Mouse (Mus musculus): ENCODE measurements around the gene Olfr691. TPM values are rescaled to one million over a fixed set of nuclear protein-coding genes. Genes with fewer than 3 reads are reported as not detected.
"Not testable (repeated sequence)": the region's sequence is repeated elsewhere in the genome, so short reads cannot be mapped to it uniquely, and the experiment has no call there.

Gene Olfr691
- total and polyA plus RNA-seq, 2 experiments from 2014 or later: not detected

DNA sequence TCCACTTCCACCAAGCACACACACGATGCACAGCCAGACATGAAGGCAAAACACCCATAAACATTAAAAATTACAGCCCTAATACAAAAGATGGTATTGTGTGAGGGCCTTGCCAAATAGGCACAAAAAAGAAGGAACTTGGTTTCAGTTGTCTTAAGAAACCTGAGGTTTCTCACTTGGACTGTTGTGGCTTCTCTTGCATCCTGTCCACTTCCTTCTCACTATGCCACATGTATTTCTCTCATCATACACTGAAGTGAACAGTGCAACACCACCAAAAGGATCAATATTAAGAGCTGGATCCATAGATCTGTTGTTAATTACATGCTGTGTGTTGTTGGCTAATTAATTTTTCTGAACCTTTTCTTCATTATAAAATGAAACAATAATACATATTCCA is 30.8 kb upstream of the Olfr691 start:
- Histone ChIP-seq H3K27me3 (ENCODE audit: insufficient read depth, low read length) (no peaks in the 10 kb centered on the region), H3K4me3 (ENCODE audit: low read depth, low read length) (no peak overlapping the region), H3K4me2 (ENCODE audit: low read depth) (no peak overlapping the region), H3K9ac (no peak overlapping the region), H3K9me3 (ENCODE audit: low read length) (no peaks in the 10 kb centered on the region), H3K27ac (ENCODE audit: low read depth, low read length) (no peak overlapping the region), H3K4me1 (ENCODE audit: insufficient read depth) (no peaks in the 10 kb centered on the region), H3K36me3 (ENCODE audit: insufficient read depth) (peaks cover 20% of the 10 kb centered on the region)
- DNase-seq (no peak), ATAC-seq (no peak)
- WGBS: 92% methylated on average over 1 of the region's 1 CpGs
- no peak for TF ChIP-seq CTCF (IDR thresholded peaks at IDR 0.05; ENCODE audit: low read depth)

DNA sequence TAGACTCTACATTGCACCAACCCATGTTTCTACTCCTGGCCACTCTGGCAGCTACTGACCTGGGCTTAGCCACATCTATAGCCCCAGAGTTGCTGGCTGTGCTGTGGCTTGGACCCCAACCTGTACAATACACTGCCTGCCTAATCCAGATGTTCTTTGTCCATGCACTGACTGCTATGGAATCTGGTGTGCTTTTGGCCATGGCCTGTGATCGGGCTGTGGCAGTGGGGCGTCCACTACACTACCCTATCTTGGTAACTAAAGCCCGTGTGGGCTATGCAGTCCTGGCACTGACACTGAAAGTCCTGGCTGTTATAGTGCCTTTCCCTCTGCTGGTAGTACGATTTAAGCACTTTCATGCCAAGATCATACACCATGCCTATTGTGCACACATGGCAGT is 26.5 kb upstream of the Olfr691 start:
- Histone ChIP-seq H3K4me2 (ENCODE audit: low read depth) (no peak overlapping the region), H3K9ac (no peak overlapping the region), H3K4me3 (ENCODE audit: low read depth, low read length) (no peak overlapping the region), H3K27ac (ENCODE audit: low read depth, low read length) (no peak overlapping the region), H3K27me3 (ENCODE audit: insufficient read depth, low read length) (no peaks in the 10 kb centered on the region), H3K9me3 (ENCODE audit: low read length) (no peaks in the 10 kb centered on the region), H3K4me1 (ENCODE audit: insufficient read depth) (no peaks in the 10 kb centered on the region), H3K36me3 (ENCODE audit: insufficient read depth) (no peaks in the 10 kb centered on the region; the same call in none of the 2 replicates)
- DNase-seq (no peak), ATAC-seq (no peak)
- TF ChIP-seq CTCF (IDR thresholded peaks at IDR 0.05; ENCODE audit: low read depth): no peak
- WGBS: 94% methylated on average over 4 of the region's 4 CpGs

DNA sequence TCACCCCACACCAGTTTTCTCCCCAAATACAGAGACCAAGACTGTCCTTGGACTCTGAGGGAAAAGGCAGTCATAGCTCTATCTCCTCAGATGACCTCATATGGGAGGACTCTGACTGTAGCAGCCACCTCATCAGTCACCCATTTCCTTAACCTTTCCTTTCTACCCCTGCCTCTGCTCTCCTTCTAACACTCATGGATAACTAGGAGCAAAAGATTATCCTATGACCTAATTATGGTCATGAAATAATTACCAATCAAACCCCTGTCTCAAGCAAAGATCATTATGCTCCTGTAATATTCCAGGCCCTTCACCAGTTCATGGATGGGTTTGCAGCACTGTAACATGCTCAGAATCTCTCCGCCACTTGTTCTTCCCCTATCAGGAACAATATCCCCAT is 25.9 kb upstream of the Olfr691 start, which contains the start of gene Olfr692:
Olfr692 (plus strand) TSS at position 301 of the 400 bp plus-strand sequence.
- Histone ChIP-seq H3K9ac (no peak within 1 kb of the TSS), H3K4me1 (ENCODE audit: insufficient read depth) (no peaks in the 10 kb centered on the region), H3K4me2 (ENCODE audit: low read depth) (no peak within 1 kb of the TSS), H3K27me3 (ENCODE audit: insufficient read depth, low read length) (no peaks in the 10 kb centered on the region), H3K27ac (ENCODE audit: low read depth, low read length) (no peak within 1 kb of the TSS), H3K9me3 (ENCODE audit: low read length) (no peaks in the 10 kb centered on the region), H3K36me3 (ENCODE audit: insufficient read depth) (no peaks in the 10 kb centered on the region; the same call in 1 of the 2 replicates), H3K4me3 (ENCODE audit: low read depth, low read length) (no peak within 1 kb of the TSS)
- WGBS: 100% methylated on average over 1 of the region's 1 CpGs
- DNase-seq: no peak
- TF ChIP-seq CTCF (IDR thresholded peaks at IDR 0.05; ENCODE audit: low read depth): no peak
- ATAC-seq: no peak

DNA sequence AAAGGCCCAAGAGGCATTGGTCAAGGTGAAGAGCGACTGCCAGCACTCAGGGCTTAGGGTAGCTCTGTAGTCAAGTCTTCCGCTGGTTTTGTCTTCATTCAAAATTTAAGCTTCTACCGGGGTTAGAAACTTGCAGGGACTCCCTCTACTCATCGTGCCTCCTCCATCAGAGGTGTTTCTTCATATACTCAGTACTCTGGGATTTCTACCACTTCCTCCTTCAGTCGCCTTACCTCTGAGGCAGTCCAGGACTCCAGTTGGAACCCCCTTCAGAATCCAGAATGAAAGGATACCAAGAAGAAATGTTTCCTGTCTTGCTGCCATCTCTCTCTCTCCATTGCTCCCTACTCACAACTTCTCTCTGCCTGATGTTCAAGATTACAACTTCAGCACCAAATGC is 25.2 kb upstream of the Olfr691 start:
- ATAC-seq: no peak
- H3K9ac ChIP-seq: no peak overlapping the region
- no peaks in the 10 kb centered on the region for H3K9me3 ChIP-seq (ENCODE audit: low read length)
- no peak overlapping the region for H3K4me3 ChIP-seq (ENCODE audit: low read depth, low read length)
- no peak overlapping the region for H3K27ac ChIP-seq (ENCODE audit: low read depth, low read length)
- no peaks in the 10 kb centered on the region for H3K27me3 ChIP-seq (ENCODE audit: insufficient read depth, low read length)
- H3K4me1 ChIP-seq (ENCODE audit: insufficient read depth): no peaks in the 10 kb centered on the region
- no peak for TF ChIP-seq CTCF (IDR thresholded peaks at IDR 0.05; ENCODE audit: low read depth)
- no peaks in the 10 kb centered on the region; the same call in 1 of the 2 replicates for H3K36me3 ChIP-seq (ENCODE audit: insufficient read depth)
- H3K4me2 ChIP-seq (ENCODE audit: low read depth): no peak overlapping the region
- DNase-seq: no peak
- 92% methylated on average over 5 of the region's 5 CpGs for WGBS

DNA sequence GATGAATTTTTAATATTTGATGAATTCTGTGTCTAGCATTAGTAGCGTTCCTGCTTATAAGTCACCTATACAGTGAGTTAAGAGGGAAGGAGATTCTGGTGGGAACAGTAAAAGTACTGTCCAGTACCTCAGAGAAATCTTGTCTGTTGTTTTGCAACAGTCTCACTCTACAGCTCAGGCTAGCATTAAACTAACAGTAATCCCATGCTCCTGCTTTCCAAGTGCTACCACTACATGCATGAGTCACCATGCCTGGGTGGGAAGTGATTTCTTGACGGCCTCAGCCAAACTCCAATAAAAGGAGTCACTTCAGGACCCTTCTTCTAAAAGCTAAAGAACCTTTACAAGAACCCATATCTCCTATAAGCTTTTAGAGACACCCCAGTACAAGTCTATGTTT is 19.6 kb upstream of the Olfr691 start:
- Histone ChIP-seq H3K36me3 (ENCODE audit: insufficient read depth) (no peaks in the 10 kb centered on the region), H3K9me3 (ENCODE audit: low read length) (no peaks in the 10 kb centered on the region), H3K9ac (no peak overlapping the region), H3K4me3 (ENCODE audit: low read depth, low read length) (no peak overlapping the region), H3K4me2 (ENCODE audit: low read depth) (no peak overlapping the region), H3K27ac (ENCODE audit: low read depth, low read length) (no peak overlapping the region), H3K4me1 (ENCODE audit: insufficient read depth) (no peaks in the 10 kb centered on the region), H3K27me3 (ENCODE audit: insufficient read depth, low read length) (no peaks in the 10 kb centered on the region)
- ATAC-seq: no peak
- WGBS: 90% methylated on average over 2 of the region's 2 CpGs
- no peak for TF ChIP-seq CTCF (IDR thresholded peaks at IDR 0.05; ENCODE audit: low read depth)
- no peak for DNase-seq

DNA sequence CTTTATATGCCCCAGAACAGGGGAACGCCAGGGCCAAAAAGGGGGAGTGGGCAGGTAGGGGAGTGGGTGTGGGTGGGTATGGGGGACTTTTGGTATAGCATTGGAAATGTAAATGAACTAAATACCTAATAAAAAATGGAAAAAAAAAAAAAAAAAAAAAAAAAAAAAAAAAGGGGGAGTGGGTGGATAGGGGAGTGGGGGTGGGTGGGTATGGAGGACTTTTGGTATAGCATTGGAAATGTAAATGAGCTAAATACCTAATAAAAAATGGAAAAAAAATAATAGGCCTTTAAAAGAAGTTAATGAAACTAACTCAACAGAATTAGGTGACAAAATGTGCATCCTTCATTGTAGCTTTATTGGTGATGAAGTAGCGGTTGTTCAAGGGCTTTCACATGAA is 14.4 kb upstream of the Olfr691 start:
- H3K4me2 ChIP-seq (ENCODE audit: low read depth); H3K4me3 ChIP-seq (ENCODE audit: low read depth, low read length); H3K27me3 ChIP-seq (ENCODE audit: insufficient read depth, low read length); H3K27ac ChIP-seq (ENCODE audit: low read depth, low read length); ATAC-seq; H3K9me3 ChIP-seq (ENCODE audit: low read length); H3K36me3 ChIP-seq (ENCODE audit: insufficient read depth); DNase-seq; H3K4me1 ChIP-seq (ENCODE audit: insufficient read depth); H3K9ac ChIP-seq: not testable (repeated sequence)
- WGBS: 100% methylated on average over 1 of the region's 2 CpGs

DNA sequence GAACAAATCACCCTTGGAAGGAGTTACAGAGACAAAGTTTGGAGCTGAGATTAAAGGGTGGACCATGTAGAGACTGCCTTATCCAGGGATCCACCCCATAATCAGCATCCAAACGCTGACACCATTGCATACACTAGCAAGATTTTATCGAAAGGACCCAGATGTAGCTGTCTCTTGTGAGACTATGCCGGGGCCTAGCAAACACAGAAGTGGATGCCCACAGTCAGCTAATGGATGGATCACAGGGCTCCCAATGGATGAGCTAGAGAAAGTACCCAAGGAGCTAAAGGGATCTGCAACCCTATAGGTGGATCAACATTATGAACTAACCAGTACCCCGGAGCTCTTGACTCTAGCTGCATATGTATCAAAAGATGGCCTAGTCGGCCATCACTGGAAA is 14.0 kb upstream of the Olfr691 start:
- not testable (repeated sequence) for DNase-seq; H3K27me3 ChIP-seq (ENCODE audit: insufficient read depth, low read length); H3K4me1 ChIP-seq (ENCODE audit: insufficient read depth); H3K9me3 ChIP-seq (ENCODE audit: low read length); H3K27ac ChIP-seq (ENCODE audit: low read depth, low read length); ATAC-seq; H3K9ac ChIP-seq; H3K4me2 ChIP-seq (ENCODE audit: low read depth); H3K36me3 ChIP-seq (ENCODE audit: insufficient read depth); H3K4me3 ChIP-seq (ENCODE audit: low read depth, low read length)
- no CpG with 5 or more reads among the region's 5 CpGs for WGBS

DNA sequence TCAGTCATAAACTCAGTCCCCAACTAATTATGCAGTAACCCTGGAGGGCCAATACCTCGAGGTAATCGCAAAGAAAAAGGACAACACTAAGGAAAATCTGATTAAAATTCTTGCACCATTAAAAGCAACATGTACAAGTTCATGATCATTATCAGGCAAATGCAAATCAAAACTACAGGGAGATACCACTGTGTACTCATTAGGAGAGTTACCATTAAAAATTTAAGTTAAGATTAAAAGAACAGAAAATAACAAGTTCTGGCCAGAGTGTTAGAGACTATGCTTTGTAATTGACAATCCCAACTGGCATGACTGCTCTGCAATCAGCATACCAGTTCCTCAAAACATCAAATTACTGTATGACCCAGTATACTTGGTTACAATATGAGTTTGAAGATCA is 682 bp upstream of the Olfr691 start:
- 66% methylated on average over 2 of the region's 2 CpGs for WGBS
- no peak overlapping the region for H3K9ac ChIP-seq

More for the DNA sequence above, 682 bp upstream of the Olfr691 start:
- H3K9me3 ChIP-seq (ENCODE audit: low read length): no peaks in the 10 kb centered on the region
- no peak overlapping the region for H3K4me3 ChIP-seq (ENCODE audit: low read depth, low read length)
- DNase-seq (no peak), ATAC-seq (no peak)
- no peak for TF ChIP-seq CTCF (IDR thresholded peaks at IDR 0.05; ENCODE audit: low read depth)
- H3K4me1 ChIP-seq (ENCODE audit: insufficient read depth): no peaks in the 10 kb centered on the region
- H3K36me3 ChIP-seq (ENCODE audit: insufficient read depth): no peaks in the 10 kb centered on the region
- no peak overlapping the region for H3K4me2 ChIP-seq (ENCODE audit: low read depth)
- H3K27me3 ChIP-seq (ENCODE audit: insufficient read depth, low read length): no peaks in the 10 kb centered on the region
- no peak overlapping the region for H3K27ac ChIP-seq (ENCODE audit: low read depth, low read length)

Measured in forebrain, postnatal 0 days (tissue).